Mouse (Mus musculus) Patski (cell line): ENCODE data around the gene Gm6902. TPM values are rescaled to one million over a fixed set of nuclear protein-coding genes. Genes with fewer than 3 reads are reported as not detected.
"Not testable (repeated sequence)": the region's sequence is repeated elsewhere in the genome, so short reads cannot be mapped to it uniquely, and the experiment has no call there.

Source experiments
- ATAC-seq: fragments of 100-300 bp; one replicate; pipeline ENCODE4 v1.8.0; 2021
- CTCF ChIA-PET: fragments of 350-600 bp; sonication (Branson Sonifier 250); formaldehyde crosslinking; loops from one replicate; lab custom pipeline; 2022; ENCODE audit warnings: inconsistent platforms; lab: Charles Lee
- POLR2A ChIA-PET: fragments of 350-600 bp; sonication (Branson Sonifier 250); formaldehyde crosslinking; loops from one replicate; lab custom pipeline; 2022; ENCODE audit warnings: antibody characterized with exemption, inconsistent platforms; lab: Charles Lee
- DNase-seq: peaks from one replicate; pipeline ENCODE4 v3.0.0-alpha.2; 2011; ENCODE audit warnings: low read depth, low spot score
- H3K27me3 ChIP-seq: fragments of 371-371 bp; one replicate; pipeline ENCODE4 v1.5.1; 2021
- in situ Hi-C: fragments of 300-500 bp; cut with MboI; formaldehyde crosslinking; loops from 3 replicates; pipeline ENCODE4 v1.11.1; 2018; ENCODE audit warnings: low pct_unique_long_range_greater_than_20kb, mixed read lengths
- polyA plus RNA-seq: library from polyadenylated mRNA; unstranded; gene quantifications from one replicate; pipeline ENCODE4 v1.2.3, GENCODE M21; 2021

Gene Gm6902
- polyA plus RNA-seq, result not detected

DNA sequence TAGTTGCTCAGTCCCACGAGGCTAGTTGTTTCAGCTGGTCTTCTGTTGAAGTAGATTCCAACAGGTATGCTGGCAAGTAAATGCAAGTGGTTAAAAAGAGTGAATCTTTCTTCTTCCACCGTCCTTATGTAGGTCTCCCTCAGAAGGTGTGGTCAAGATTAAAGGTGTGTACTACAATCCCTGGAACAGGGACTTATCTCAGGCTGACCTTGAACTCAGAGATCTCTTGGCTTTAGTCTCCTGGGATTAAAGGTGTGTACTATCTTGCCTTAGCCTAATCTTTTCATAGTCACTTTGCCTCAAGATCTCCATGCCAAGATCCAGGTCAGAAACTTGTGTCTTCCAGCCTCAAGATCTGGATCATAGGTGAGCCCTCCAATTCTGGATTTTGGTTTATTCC is at the start of gene Gm6902:
Gene Gm6902, minus strand, starts transcription at position 101 of the 400 bp plus-strand sequence.
- H3K27me3 ChIP-seq, ATAC-seq, DNase-seq, in situ Hi-C loops, CTCF ChIA-PET, POLR2A ChIA-PET: not testable (repeated sequence)

DNA sequence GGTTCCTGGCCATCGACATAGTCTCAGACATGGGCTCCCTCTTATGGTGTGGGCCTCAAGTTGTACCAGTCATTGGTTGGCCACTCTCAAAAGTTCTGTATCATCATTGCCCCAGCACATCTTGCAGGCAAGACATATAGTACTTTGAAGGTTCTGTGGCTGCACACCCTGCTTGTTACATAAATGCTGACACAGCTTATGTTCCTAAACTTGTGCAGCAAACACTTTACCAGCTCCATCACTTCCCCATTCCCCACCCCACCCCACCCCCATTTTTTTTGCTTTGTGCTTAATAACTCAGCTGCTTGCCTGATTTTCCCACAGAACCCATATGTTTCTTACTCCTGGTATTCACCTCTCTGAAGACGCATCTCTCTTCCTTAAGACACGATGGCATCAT is 22.2 kb upstream of the Gm6902 start, which contains the start of gene Nlrp4e:
Gene Nlrp4e, plus strand, starts transcription at position 301 of the 400 bp plus-strand sequence.
- in situ Hi-C loops, DNase-seq, CTCF ChIA-PET, ATAC-seq, POLR2A ChIA-PET, H3K27me3 ChIP-seq: not testable (repeated sequence)

DNA sequence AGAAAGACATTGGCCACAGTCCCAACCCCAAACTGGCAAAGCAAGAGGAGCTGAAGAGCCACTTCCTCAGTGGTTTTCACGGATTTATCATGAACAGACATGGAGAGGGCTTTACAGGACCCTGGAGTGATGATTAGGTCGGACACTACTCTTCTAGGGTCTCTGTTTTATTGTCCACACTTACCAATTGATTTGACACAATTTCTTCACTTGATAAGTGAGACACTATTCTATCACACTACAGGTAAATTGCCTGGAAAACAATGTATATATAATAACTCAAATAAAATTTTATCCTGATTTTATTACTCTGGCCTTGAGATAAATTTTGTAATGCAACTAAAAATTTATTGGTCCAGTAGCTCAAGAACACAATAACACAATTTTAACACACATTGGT is 27.1 kb downstream of the Gm6902 start, which contains the start of gene Vmn1r166:
Gene Vmn1r166, minus strand, starts transcription at position 101 of the 400 bp plus-strand sequence.
- H3K27me3 ChIP-seq, ATAC-seq, POLR2A ChIA-PET, CTCF ChIA-PET, DNase-seq, in situ Hi-C loops: not testable (repeated sequence)

Other genes starting within 250 kb of the Gm6902 start
- gene Vmn1r163, start 223.4 kb downstream of the Gm6902 start, polyA plus RNA-seq, result not detected
- gene Gm8720, start 211.4 kb downstream of the Gm6902 start, polyA plus RNA-seq, result not detected
- not detected for gene Gm10662, start 134.4 kb downstream of the Gm6902 start, polyA plus RNA-seq
- gene Vmn1r165, start 61.6 kb downstream of the Gm6902 start, polyA plus RNA-seq, result not detected
- not detected for gene Vmn1r166, start 27.2 kb downstream of the Gm6902 start, polyA plus RNA-seq
- gene Nlrp4e, start 22.3 kb upstream of the Gm6902 start, polyA plus RNA-seq, result not detected
- gene Nlrp5, start 107.0 kb upstream of the Gm6902 start, polyA plus RNA-seq, result not detected
- not detected for gene Vmn1r167, start 228.3 kb upstream of the Gm6902 start, polyA plus RNA-seq